Mouse (Mus musculus) CH12.LX (cell line): Measurements from ENCODE around the gene Ube2o. TPM values are rescaled to one million over a fixed set of nuclear protein-coding genes. Genes with fewer than 3 reads are reported as not detected.
A peak's percentile ranks its signal among the peaks of the same experiment; 100 is the strongest.

Experiments
- DNase-seq: peaks from one replicate; pipeline ENCODE4 v3.0.0-alpha.2; 2013; ENCODE audit errors: extremely low read depth
- H3K27ac ChIP-seq: 2 replicates; pipeline ENCODE4 v1.5.1; 2012; ENCODE audit warnings: low read depth, mild to moderate bottlenecking, control low read depth, moderate library complexity; ENCODE audit not compliant: insufficient read depth
- H3K27me3 ChIP-seq: replicated peaks from 2 replicates; pipeline ENCODE3; 2012; ENCODE audit warnings: inconsistent platforms
- H3K36me3 ChIP-seq, 2 experiments: replicated peaks in 1 of 2; 2 replicates each; pipeline versions ENCODE3 to v1.6.1; 2012; ENCODE audit warnings: inconsistent platforms in 1 of 2, low read length in 1 of 2, mild to moderate bottlenecking in 1 of 2, mixed read lengths in 1 of 2, moderate library complexity in 1 of 2; ENCODE audit not compliant: control insufficient read depth in 1 of 2, insufficient read depth in 1 of 2
- H3K4me1 ChIP-seq, 2 experiments: 2 replicates each; pipeline ENCODE4 v1.6.1; 2012; ENCODE audit warnings: inconsistent platforms in 1 of 2, moderate library complexity in 1 of 2; ENCODE audit not compliant: insufficient read depth in 2 of 2, control insufficient read depth in 1 of 2
- H3K4me2 ChIP-seq: 2 replicates; pipeline ENCODE4 v1.6.1; 2012; ENCODE audit warnings: low read depth, mild to moderate bottlenecking, control low read depth; ENCODE audit not compliant: poor library complexity, insufficient read depth, severe bottlenecking
- H3K4me3 ChIP-seq, 3 experiments: fragments of 150-350 bp in 1 of 3; sonication (generic) in 1 of 3; replicated peaks in 1 of 3; 2 replicates each; pipeline versions ENCODE3 to v1.5.1; 2011 to 2012; ENCODE audit warnings: low read depth in 2 of 3, low read length in 2 of 3, mild to moderate bottlenecking in 2 of 3, moderate library complexity in 2 of 3, control low read depth in 1 of 3, improper control_type of control experiment in 1 of 3, inconsistent platforms in 1 of 3, mixed read lengths in 1 of 3; ENCODE audit not compliant: poor library complexity in 1 of 3
- H3K79me2 ChIP-seq: replicated peaks from 2 replicates; pipeline ENCODE4 v1.6.1; 2012; ENCODE audit warnings: mild to moderate bottlenecking, moderate library complexity; ENCODE audit not compliant: control insufficient read depth, poor library complexity, insufficient read depth, severe bottlenecking; ENCODE audit errors: extremely low read depth
- H3K9ac ChIP-seq: 2 replicates; pipeline ENCODE4 v1.6.1; 2012; ENCODE audit warnings: low read depth, mild to moderate bottlenecking, control low read depth, moderate library complexity; ENCODE audit not compliant: insufficient read depth
- H3K9me3 ChIP-seq: replicated peaks from 2 replicates; pipeline ENCODE3; 2012; ENCODE audit warnings: low read length, inconsistent platforms, mixed read lengths
- BHLHE40 ChIP-seq: IDR thresholded peaks from 2 replicates; pipeline ENCODE4 v1.6.1; 2011; ENCODE audit warnings: mild to moderate bottlenecking, low read depth, low read length, improper control_type of control experiment
- CHD1 ChIP-seq: IDR thresholded peaks from 2 replicates; pipeline ENCODE4 v1.6.1; 2012; ENCODE audit warnings: low read depth, low read length, improper control_type of control experiment, inconsistent platforms
- CHD2 ChIP-seq: IDR thresholded peaks from 2 replicates; pipeline ENCODE4 v1.6.1; 2011; ENCODE audit warnings: low read length, improper control_type of control experiment
- E2F4 ChIP-seq: IDR thresholded peaks from 2 replicates; pipeline ENCODE4 v1.6.1; 2011; ENCODE audit warnings: low read depth, low read length, improper control_type of control experiment; ENCODE audit not compliant: insufficient replicate concordance
- ELF1 ChIP-seq: IDR thresholded peaks from 2 replicates; pipeline ENCODE4 v1.6.1; 2014; ENCODE audit warnings: low read depth, mild to moderate bottlenecking, inconsistent platforms, low read length, improper control_type of control experiment
- ETS1 ChIP-seq: conservative IDR thresholded peaks from 2 replicates; pipeline ENCODE4 v1.6.1; 2012; ENCODE audit warnings: low read depth, mild to moderate bottlenecking, inconsistent platforms, low read length, improper control_type of control experiment, moderate library complexity
- GABPA ChIP-seq: IDR thresholded peaks from 2 replicates; pipeline ENCODE4 v1.6.1; 2012; ENCODE audit warnings: low read depth, low read length, improper control_type of control experiment, inconsistent platforms; ENCODE audit not compliant: insufficient replicate concordance
- HCFC1 ChIP-seq: IDR thresholded peaks from 2 replicates; pipeline ENCODE4 v1.6.1; 2012; ENCODE audit warnings: low read depth, mild to moderate bottlenecking, inconsistent platforms, low read length, improper control_type of control experiment
- IRF4 ChIP-seq: IDR thresholded peaks from 2 replicates; pipeline ENCODE4 v1.6.1; 2014; ENCODE audit warnings: low read depth, mild to moderate bottlenecking, inconsistent platforms, low read length, improper control_type of control experiment
- JUN ChIP-seq: IDR thresholded peaks from 2 replicates; pipeline ENCODE4 v1.6.1; 2011; ENCODE audit warnings: low read depth, mild to moderate bottlenecking, low read length, improper control_type of control experiment, moderate library complexity; ENCODE audit not compliant: insufficient read depth
- JUND ChIP-seq: conservative IDR thresholded peaks from 2 replicates; pipeline ENCODE4 v1.6.1; 2011; ENCODE audit warnings: low read depth, low read length, improper control_type of control experiment
- KAT2A ChIP-seq: IDR thresholded peaks from 2 replicates; pipeline ENCODE4 v1.6.1; 2012; ENCODE audit warnings: low read length, improper control_type of control experiment, inconsistent platforms; ENCODE audit not compliant: insufficient replicate concordance
- MAFK ChIP-seq: IDR thresholded peaks from 2 replicates; pipeline ENCODE4 v1.6.1; 2011; ENCODE audit warnings: low read length, improper control_type of control experiment; ENCODE audit not compliant: insufficient replicate concordance
- MAX ChIP-seq: IDR thresholded peaks from 2 replicates; pipeline ENCODE4 v1.6.1; 2011; ENCODE audit warnings: low read length, improper control_type of control experiment
- MAZ ChIP-seq: IDR thresholded peaks from 2 replicates; pipeline ENCODE4 v1.6.1; 2012; ENCODE audit warnings: low read depth, mild to moderate bottlenecking, inconsistent platforms, low read length, improper control_type of control experiment, moderate library complexity
- MEF2A ChIP-seq: IDR thresholded peaks from 2 replicates; pipeline ENCODE4 v1.6.1; 2014; ENCODE audit warnings: low read depth, mild to moderate bottlenecking, inconsistent platforms, low read length, improper control_type of control experiment, borderline replicate concordance
- MXI1 ChIP-seq: IDR thresholded peaks from 2 replicates; pipeline ENCODE4 v1.6.1; 2011; ENCODE audit warnings: mild to moderate bottlenecking, low read depth, low read length, improper control_type of control experiment
- MYC ChIP-seq: IDR thresholded peaks from 2 replicates; pipeline ENCODE4 v1.6.1; 2011; ENCODE audit warnings: low read depth, mild to moderate bottlenecking, improper control_type of control experiment, low read length
- NELFE ChIP-seq: IDR thresholded peaks from 2 replicates; pipeline ENCODE4 v1.6.1; 2011; ENCODE audit warnings: low read depth, low read length, improper control_type of control experiment
- NRF1 ChIP-seq: IDR thresholded peaks from 2 replicates; pipeline ENCODE4 v1.6.1; 2014; ENCODE audit warnings: low read depth, mild to moderate bottlenecking, inconsistent platforms, low read length, improper control_type of control experiment, moderate library complexity
- PAX5 ChIP-seq: IDR thresholded peaks from 2 replicates; pipeline ENCODE4 v1.6.1; 2012; ENCODE audit warnings: low read length, inconsistent platforms, mixed read lengths
- POLR2A ChIP-seq: IDR thresholded peaks from 2 replicates; pipeline ENCODE4 v1.6.1; 2011; ENCODE audit warnings: low read depth, mild to moderate bottlenecking, improper control_type of control experiment, low read length
- POLR2AphosphoS2 ChIP-seq: IDR thresholded peaks from 2 replicates; pipeline ENCODE4 v1.6.1; 2011; ENCODE audit warnings: low read depth, low read length, improper control_type of control experiment
- RAD21 ChIP-seq: IDR thresholded peaks from 2 replicates; pipeline ENCODE4 v1.6.1; 2011; ENCODE audit warnings: low read depth, mild to moderate bottlenecking, low read length, improper control_type of control experiment, moderate library complexity
- RCOR1 ChIP-seq: conservative IDR thresholded peaks from 2 replicates; pipeline ENCODE4 v1.6.1; 2012; ENCODE audit warnings: low read depth, mild to moderate bottlenecking, inconsistent platforms, low read length, improper control_type of control experiment
- SIN3A ChIP-seq: IDR thresholded peaks from 2 replicates; pipeline ENCODE4 v1.6.1; 2012; ENCODE audit warnings: low read length, improper control_type of control experiment, inconsistent platforms
- TBP ChIP-seq: conservative IDR thresholded peaks from 2 replicates; pipeline ENCODE4 v1.6.1; 2011; ENCODE audit warnings: low read depth, low read length, improper control_type of control experiment
- TCF12 ChIP-seq: IDR thresholded peaks from 2 replicates; pipeline ENCODE4 v1.6.1; 2014; ENCODE audit warnings: low read depth, mild to moderate bottlenecking, inconsistent platforms, low read length, improper control_type of control experiment
- USF1 ChIP-seq: IDR thresholded peaks from 2 replicates; pipeline ENCODE4 v1.6.1; 2014; ENCODE audit warnings: low read depth, mild to moderate bottlenecking, inconsistent platforms, low read length, improper control_type of control experiment
- ZMIZ1 ChIP-seq: IDR thresholded peaks from 2 replicates; pipeline ENCODE4 v1.6.1; 2012; ENCODE audit warnings: low read depth, mild to moderate bottlenecking, inconsistent platforms, low read length, improper control_type of control experiment
- ZNF384 ChIP-seq: IDR thresholded peaks from 2 replicates; pipeline ENCODE4 v1.6.1; 2012; ENCODE audit warnings: low read depth, low read length, improper control_type of control experiment, inconsistent platforms
- dilution Hi-C: fragments of 300-500 bp; cut with MboI; formaldehyde crosslinking; loops from 2 replicates; pipeline ENCODE4 v1.14.3; 2020; ENCODE audit warnings: low sequenced_read_pairs; ENCODE audit not compliant: extremely low pct_unique_long_range_greater_than_20kb, extremely low pct_ligation_motif_present
- in situ Hi-C: fragments of 300-500 bp; cut with MboI; formaldehyde crosslinking; loops from 3 replicates; pipeline ENCODE4 v1.14.3; 2019; ENCODE audit warnings: low sequenced_read_pairs, low pct_ligation_motif_present, low pct_unique_long_range_greater_than_20kb, mixed read lengths
- polyA plus RNA-seq: library from polyadenylated mRNA; unstranded; fragments of >175 nt; gene quantifications from 2 replicates; pipeline ENCODE4 v1.2.1, GENCODE M21; 2012; ENCODE audit warnings: low read depth; ENCODE audit not compliant: insufficient read length
- total RNA-seq, 2 experiments: library from RNA; depleted of rRNA; stranded (reverse); fragments of 300-350 nt in 1 of 2; fragments of >200 nt in 1 of 2; gene quantifications; 2 replicates each; pipeline ENCODE4 v1.2.3; 2012 to 2014

Gene Ube2o
- total and polyA plus RNA-seq, 3 experiments = 12.7 to 61.7 (median 42.8) TPM

DNA sequence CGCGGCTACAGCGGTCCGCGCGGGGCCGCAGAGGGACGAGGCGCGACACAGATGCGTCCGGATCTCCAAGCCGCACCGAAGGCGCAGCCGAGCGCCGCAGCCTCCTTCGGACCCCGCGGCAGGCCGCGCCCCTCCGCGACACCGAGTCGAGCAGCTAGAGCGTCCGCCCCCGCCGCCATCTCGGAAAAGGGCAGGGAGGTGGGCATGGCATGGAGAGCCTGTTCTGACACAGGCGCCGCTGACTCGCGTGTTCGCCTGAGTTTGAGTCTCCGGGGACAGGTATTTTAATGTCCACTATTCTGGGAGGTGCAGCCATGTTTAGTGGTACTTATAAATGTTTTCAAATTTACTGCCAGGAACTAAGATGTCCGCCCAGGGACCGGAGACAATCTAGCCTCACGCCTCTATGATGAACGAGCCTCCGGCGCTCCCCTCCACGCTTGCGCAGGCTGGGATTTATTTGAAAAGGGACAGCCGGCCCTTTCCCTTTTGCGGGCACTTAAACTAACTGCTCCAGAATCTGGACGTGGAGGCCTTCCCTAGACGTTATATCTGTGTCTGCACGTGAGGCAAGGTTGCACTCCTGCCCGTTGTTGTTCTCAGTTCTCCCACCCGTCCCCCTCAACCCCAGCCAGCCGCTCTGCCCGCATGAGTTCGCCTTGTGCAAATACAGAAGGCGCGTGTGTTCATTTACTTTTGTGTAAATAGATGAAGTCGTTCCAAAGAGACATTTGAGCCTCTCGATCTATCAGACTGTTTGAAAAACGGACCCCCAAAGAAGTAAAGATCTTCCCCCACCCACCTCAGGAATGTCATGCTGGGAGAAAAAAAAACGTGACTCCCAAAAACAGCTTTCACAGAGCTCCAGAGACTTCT lies 90.8 kb downstream of the Ube2o start:
- H3K4me2 ChIP-seq = peak overlapping the region; percentile 80
- H3K9ac ChIP-seq = peak overlapping the region; percentile 70
- H3K27ac ChIP-seq = peak overlapping the region; percentile 61
- in situ Hi-C loops = no loop called here
- peaks cover 0 to 34% of the 10 kb centered on the region in 2 experiments; a peak in 2 of 4 replicates for H3K4me1 ChIP-seq
- H3K27me3 ChIP-seq = no peaks in the 10 kb centered on the region
- peaks cover 20 to 27% of the 10 kb centered on the region in 2 experiments for H3K36me3 ChIP-seq
- dilution Hi-C loops = no loop called here
- peaks cover 19% of the 10 kb centered on the region for H3K79me2 ChIP-seq
- H3K9me3 ChIP-seq = peaks cover 8% of the 10 kb centered on the region
- DNase-seq = peak; percentile 90
- TF ChIP-seq IRF4 (peak; percentile 26), MAFK (no peak), KAT2A (peak; percentile 89; the same call in 1 of the 2 replicates), ELF1 (peak; percentile 46; the same call in 1 of the 2 replicates), RCOR1 (peak; percentile 99; the same call in 1 of the 2 replicates), ZMIZ1 (peak; percentile 84), NELFE (peak; percentile 92), HCFC1 (peak; percentile 94), SIN3A (peak; percentile 44; the same call in 1 of the 2 replicates), E2F4 (no peak), JUND (no peak), JUN (no peak), CHD1 (no peak), PAX5 (no peak), MAZ (peak; percentile 23), ZNF384 (peak; percentile 18; the same call in 1 of the 2 replicates), ETS1 (peak; percentile 15; the same call in 1 of the 2 replicates), POLR2A (peak; percentile 91), MAX (peak; percentile 63; the same call in 1 of the 2 replicates), POLR2AphosphoS2 (peak; percentile 73; the same call in 1 of the 2 replicates), MXI1 (peak; percentile 9; the same call in 1 of the 2 replicates), TCF12 (peak; percentile 73), CHD2 (0 out of 2 replicates have a peak, but pooled peaks have one; percentile 31), MYC (peak; percentile 80; the same call in 1 of the 2 replicates), GABPA (peak; percentile 62; the same call in 1 of the 2 replicates), TBP (peak; percentile 90), USF1 (no peak), BHLHE40 (peak; percentile 56), NRF1 (peak; percentile 87), MEF2A (0 out of 2 replicates have a peak, but pooled peaks have one; percentile 4), RAD21 (no peak)
- peak overlapping the region; percentile 78 to 91 (median 82) for H3K4me3 ChIP-seq
